Mouse (Mus musculus): ENCODE measurements around the gene Ocel1. TPM values are rescaled to one million over a fixed set of nuclear protein-coding genes. Genes with fewer than 3 reads are reported as not detected.
"Not testable (repeated sequence)": the region's sequence is repeated elsewhere in the genome, so short reads cannot be mapped to it uniquely, and the experiment has no call there.

Gene Ocel1
- total RNA-seq (2021) = 10 to 100 TPM; 15.7 to 19.9 TPM
- long read RNA-seq, experiment 1, transcript Ocel1-201 (4 exons, 1,611 nt) = major isoform, 15 of 30 reads
- long read RNA-seq, experiment 1, transcript Ocel1-202 (3 exons, 2,179 nt) = minor isoform, 6 of 30 reads
- long read RNA-seq, experiment 1, partial matches to known transcripts = 1 of 30 reads
- long read RNA-seq, experiment 1, other reads (novel, unspliced or antisense) = 8 of 30 reads
- long read RNA-seq, experiment 2, transcript Ocel1-201 (4 exons, 1,611 nt) = major isoform, 15 of 26 reads
- long read RNA-seq, experiment 2, partial matches to known transcripts = 4 of 26 reads
- long read RNA-seq, experiment 2, other reads (novel, unspliced or antisense) = 4 of 26 reads

DNA sequence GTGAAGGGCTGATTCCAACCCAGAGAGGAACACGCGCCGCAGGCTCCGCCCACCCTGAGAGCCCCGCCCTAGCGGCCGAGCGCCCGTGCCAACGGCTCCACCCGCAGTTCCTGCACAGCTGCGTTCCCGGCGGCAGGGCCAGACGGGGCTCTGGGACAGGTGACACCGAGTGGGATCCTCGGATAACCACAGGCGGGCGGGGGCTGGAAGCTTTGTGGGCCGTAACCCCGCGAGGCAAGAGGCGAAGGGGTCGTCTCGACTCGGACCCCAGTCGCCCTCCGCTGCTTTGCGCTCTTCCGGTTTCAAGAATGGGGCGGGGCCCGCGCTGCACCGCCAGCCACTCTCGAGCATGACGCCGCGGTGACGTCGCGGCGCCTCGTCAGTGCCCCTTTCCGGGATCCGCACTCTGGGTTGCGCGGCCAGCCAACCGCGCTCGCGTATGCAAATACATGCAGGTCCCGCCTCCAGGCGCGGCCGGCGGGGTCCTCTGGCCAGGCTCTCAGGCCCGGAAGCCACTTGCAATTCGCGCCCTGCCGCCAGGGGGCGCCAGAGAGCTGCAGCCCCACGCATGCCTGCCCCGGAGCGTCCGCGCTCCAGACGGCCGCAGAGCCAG is at the start of gene Ocel1:
TSS of gene Ocel1 (plus strand) at position 63 of the 613 bp plus-strand sequence.
- DNase-seq = peak; percentile 99

DNA sequence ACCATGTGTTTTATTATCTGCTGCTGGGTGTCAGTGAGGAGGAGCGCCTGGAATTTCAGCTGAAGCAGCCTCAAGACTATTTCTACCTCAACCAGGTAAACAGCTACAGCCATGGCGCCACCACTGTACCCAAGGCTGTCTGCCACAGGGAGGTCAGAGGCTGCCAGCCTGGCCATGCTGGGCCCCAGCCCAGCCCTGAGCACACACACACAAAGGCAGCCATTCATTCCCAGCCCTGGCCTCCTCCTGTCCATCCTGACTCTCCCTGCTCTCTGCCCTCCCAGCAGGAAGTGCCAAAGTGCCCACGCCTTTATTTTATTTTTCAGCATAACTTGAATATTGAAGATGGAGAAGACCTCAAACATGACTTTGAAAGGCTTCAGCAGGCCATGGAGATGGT is 48.2 kb upstream of the Ocel1 start:
- DNase-seq = no peak

DNA sequence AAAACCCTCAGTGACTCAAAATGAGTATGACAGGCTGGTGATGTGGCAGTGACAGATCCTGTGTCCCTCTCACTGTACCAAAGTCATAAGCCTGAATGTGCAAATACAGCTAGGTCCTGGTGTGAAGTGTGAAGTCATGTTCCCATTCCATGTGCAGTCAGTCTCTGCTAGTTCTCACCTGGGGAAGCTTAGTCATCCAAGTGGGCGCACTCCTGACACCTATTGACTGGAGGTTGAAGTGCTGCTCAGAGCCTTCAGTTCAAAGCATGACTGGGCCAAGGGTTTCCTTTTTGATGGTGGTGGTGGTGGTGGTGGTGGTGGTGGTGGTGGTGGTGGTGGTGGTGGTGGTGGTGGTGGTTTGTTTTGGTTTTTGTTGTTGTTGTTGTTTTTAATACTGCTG is 46.2 kb upstream of the Ocel1 start:
- peak; percentile 40 for DNase-seq

DNA sequence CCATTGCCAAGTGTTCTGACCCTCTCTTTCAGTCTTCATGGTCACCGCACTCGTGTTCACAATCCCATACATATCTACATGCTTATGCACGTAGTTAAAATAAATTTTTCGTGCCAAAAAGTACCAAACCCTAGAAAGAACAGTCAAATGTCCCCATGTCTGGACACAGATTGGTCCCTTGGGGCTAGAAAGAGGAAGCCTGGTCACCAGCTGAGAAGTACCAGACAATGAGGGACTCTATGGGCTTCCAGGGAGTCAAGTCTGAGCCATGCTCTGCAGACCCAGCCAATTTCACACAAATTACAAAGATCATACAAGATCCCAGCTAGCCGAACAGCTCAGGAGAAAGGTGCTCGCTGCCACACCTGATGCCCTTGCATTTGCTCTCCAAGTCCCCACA is 33.3 kb upstream of the Ocel1 start:
- not testable (repeated sequence) for DNase-seq

DNA sequence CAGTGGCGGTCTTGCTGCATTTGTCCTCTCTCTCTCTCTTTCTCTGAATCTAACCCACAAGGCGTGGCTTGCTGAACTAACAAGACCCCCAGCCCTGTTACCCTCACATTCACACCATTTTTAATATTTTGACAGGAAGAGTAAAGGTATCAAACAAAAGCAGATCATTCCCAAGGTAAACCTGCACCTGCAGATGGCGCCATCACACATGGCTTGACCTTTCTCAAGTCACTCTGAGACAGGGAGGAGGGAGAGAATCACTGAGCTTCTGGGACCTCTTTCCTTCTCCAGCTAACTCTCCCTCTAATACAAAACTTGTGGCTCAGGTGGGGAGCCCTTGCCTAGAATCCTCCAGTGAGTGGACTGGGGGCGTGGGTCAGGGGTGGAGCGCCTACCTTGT is 30.5 kb upstream of the Ocel1 start:
- DNase-seq = peak; percentile 51

DNA sequence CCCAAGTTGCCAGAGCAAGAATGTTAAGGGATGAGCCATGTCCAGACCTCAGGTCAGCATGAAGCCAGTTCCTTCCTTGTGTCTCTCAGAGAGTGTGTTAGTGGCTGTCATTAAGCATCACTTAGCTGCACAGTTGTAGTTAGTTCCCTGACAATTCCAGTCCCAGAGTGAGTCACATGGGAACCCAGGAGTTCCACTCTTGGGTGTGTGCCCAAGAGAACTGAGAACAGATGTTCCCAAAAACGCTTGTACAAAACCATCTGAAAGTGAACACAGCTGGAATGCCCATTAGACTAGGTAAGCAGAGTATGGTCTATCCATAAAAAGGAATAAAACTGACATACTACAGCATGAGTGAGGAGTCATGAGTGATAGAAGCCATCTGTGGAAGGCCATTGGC is 24.5 kb upstream of the Ocel1 start:
- no peak for DNase-seq

DNA sequence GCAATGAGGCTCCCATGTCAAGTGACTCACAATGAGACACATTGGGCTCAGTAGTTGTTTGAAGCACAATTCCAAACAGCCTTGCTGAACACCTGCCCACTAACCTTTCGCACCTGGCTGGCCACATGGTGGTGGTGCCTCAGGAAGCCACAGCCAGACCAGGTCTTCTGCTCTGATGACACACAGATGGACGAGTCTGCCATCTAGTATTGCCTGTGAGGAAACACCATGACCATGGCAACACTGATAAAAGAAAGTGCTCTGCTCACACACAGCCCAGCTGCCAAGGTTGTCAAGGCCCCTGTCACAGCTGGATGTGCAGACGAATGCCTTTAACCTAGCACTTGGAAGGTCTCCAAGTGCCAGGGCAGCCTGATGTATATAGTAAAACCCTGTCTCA is 20.0 kb upstream of the Ocel1 start:
- DNase-seq = peak; percentile 24

DNA sequence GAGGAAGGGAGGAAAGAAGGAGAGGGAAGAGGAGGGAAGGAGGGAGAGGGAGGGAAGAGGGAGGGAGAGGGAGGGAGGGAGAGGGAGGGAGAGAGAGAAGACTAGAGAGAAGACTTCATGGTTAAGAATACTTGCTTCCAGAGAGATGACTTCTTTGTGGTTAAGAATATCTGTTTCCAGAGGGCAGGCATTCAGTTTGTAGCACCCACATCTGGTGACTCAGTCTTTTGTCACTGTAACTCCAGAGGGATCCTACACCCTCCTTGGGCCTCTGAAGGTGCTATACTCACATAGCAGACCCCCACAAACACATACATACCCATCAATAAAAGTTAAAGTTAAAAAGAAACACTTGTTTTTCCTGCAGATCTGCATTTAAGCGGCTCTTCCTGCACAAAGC is 19.6 kb upstream of the Ocel1 start:
- no peak for DNase-seq

DNA sequence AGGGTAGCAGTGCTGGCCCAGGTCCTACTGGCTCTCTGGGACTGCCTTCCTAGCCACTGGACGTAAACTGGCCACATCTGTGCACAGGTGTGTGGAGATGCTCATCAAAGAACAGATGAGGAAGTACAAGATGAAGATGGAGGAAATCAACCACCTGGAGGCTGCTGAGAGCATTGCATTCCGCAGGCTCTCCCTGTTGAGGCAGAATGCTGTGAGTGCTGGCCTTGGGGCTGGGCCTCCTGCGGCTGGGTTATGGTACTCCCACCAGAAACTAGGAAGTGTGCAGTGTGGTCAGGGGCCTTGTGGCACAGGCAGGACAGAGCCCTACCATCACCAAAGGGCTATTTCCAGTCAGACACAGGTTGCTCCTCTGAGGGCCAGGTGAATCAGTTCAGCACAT is 13.1 kb upstream of the Ocel1 start:
- DNase-seq = no peak

DNA sequence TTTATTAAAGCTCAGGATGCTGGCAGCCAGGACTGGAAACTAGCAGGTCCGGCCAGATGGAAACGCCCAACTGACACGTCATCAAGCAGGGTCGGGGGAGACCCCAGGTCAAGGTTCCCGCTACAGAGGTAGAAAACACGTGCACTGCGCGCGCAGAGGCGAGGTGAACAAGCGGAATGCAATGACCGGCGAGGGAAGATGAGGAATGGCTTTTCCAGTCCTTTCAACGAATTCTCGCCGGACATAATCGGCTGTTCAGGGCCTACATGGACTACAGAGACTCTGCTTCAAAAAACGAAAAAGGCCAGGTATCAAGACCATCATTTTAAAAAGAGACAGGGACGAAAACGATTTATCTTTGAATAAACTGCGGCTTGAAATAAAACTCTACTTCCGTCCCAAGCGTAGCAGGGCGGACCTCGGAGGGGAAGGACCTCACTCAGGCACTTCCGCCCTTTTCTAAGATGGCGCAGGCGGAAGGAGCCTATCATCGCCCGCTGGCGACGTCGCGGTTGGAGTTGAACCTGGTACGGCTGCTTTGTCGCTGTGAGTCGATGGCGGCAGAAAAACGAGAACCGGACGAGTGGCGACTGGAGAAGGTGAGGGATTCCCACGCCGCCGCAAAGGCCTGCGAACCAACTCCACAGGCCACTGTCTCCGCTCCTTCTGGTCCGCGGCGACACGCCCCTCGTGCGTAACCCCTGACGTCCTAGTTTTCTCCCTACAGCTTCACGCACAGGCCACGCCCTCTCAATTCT is 4.1 kb upstream of the Ocel1 start, which contains the start of gene Use1:
TSS of gene Use1 (plus strand) at position 78 of the 758 bp plus-strand sequence.
- peak; percentile 93 for DNase-seq

DNA sequence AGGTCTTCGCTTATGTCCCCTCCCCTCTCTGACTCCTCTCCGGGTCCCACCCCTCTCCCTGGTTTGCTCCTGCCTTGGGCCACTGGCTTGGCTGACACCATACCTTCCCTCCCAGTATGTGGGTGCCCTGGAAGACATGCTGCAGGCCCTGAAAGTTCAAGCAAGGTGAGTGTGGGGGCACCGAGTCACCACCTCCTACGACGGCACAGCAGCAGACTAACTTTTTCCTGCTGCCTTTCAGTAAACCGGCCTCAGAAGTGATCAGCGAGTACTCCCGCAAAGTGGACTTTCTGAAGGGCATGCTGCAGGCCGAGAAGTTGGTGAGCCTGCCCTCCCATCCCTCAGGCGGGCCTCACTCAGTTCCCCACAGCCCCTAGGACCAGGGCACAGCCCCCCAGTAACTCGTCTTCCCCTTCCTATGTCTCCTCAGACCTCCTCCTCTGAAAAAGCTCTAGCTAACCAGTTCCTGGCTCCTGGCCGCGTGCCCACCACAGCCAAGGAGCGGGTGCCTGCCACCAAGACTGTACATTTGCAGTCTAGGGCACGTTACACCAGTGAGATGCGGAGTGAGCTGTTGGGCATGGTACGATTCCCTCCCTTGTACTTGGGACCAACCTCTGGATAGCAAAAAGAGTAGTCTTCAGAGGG is 3.4 kb upstream of the Ocel1 start:
- DNase-seq = peak; percentile 53

DNA sequence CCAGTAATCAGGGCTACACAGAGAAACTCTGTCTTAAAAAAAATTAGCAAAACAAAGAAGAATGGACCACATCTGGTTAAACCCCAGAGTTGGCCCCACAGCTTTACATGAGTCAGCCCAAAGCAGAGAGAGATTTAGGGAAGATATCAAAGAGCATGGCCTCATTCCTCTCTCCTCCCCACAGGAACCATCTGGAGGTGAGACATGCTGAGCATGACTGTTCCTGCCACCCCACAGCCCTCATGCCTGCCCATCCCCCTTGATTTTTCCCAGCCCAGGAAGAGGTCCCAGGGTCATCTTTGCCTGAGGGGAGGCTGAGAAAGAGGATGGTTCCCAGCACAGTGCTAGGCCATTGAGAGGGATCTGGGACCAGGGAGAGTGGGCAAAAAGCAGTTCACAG is 2.7 kb upstream of the Ocel1 start:
- DNase-seq = no peak

DNA sequence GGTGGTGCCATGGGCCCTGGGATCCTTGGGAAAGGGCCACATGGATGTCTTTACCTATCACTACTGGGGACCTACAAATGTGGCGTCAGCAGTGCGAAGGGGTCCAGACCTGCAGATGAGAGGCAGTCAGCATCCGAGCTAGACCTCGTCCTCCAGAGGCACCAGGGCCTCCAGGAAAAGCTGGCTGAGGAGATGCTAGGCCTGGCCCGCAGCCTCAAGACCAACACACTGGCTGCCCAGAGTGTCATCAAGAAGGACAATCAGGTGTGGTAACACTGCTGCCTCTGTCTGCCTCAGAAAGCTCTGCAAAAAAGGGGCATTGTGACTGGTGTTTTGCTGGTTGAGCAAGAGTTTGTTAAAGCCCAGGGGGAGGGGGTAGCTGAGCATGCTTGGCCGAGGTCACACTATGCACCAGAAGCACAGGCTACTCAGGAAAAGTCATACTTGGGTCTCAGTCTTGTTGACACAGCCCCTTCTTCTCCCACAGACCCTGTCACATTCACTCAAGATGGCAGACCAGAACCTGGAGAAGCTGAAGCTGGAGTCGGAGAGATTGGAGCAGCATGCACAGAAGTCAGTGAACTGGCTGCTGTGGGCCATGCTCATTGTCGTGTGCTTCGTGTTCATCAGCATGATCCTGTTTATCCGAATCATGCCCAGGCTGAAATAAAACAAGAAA is 1.9 kb upstream of the Ocel1 start:
- no peak for DNase-seq

DNA sequence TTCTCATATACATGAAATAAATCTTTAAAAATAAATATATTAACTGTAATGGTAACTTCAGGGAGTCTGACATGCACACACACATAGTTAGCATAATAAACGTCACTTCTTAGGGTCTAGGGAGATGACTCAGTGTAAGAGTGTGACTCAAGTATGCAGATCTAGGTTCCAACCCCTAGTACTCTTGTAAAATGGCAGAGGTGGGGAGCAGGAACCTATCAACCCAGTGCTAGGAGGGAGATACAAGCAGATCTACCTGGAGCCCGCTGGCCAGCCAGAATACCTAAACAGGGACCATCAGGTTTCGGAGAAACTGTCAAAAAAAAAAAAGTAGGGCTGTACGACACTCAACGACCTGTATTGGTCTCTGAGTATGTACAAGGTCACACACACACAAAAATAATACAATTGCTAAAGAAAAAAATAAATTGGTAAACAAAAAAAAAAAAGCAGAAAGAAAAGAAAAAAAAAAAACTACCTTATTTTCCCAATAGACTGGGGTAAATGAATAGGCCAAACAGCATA is 325 bp upstream of the Ocel1 start:
- no peak for DNase-seq

DNA sequence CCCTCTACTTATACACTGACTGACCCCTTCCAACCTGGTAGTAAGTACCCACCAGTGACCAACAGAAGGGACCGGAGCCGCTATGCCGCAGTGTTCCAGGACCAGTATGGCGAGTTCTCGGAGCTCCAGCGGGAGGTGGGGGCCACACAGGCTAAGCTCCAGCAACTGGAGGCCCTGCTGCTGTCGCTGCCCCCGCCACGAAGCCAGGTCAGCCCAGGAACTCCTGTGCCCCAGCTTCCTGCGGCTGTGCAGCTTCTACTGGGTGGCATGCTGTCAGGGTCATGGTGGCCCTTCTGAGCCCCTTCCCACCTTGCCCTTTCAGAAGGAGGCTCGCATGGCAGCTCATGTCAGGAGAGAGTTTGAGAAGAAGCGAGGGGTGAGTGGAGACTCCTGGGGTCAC is 1.3 kb downstream of the Ocel1 start:
- no peak for DNase-seq

DNA sequence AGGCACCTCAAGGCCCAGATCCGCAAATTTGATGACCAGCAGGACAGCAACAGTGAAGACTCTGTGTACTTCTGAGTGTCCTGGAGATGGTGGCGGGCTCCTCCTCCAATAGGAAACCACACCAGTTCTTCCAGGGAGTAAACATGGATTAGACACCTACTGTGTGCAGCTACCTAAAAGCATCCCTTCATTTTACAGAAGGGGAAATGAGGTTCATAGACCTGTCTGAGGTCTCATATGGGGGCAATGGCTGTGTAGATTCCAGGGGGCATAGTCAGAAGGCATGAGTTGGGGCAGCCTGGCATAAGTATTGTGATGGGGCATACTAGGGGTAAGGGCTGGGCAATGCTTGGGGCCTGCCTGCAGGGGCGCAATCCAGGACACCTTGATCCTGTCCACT is 1.9 kb downstream of the Ocel1 start:
- no peak for DNase-seq

DNA sequence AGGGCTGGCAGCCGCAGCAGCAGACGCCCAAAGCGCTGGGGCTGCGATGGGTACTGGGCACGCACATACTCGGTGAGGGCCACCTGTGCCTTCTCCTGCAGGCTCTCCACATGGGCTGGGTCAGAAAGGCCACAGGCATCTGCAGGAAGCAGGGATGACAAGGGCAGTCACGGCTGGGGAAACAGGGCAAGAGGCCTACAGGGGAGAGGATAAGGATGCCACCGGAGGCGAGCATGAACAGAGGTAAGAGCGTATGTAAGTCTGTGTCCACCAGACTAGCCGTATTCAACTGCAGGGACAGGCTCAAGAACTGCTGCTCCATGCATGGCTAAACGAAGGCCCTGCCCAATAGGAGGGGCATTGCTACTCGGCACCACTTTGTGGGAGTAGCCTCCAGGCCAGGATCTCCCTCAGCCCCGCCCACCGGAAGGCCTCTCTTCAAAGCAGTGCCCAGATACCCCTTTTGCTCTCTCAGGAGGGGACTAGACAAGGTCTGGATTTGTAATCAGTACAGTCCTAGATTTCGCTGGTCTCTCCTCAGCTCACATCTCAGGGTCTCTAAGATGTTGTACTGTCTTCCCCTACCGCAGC is 3.6 kb downstream of the Ocel1 start:
- peak; percentile 60 for DNase-seq

DNA sequence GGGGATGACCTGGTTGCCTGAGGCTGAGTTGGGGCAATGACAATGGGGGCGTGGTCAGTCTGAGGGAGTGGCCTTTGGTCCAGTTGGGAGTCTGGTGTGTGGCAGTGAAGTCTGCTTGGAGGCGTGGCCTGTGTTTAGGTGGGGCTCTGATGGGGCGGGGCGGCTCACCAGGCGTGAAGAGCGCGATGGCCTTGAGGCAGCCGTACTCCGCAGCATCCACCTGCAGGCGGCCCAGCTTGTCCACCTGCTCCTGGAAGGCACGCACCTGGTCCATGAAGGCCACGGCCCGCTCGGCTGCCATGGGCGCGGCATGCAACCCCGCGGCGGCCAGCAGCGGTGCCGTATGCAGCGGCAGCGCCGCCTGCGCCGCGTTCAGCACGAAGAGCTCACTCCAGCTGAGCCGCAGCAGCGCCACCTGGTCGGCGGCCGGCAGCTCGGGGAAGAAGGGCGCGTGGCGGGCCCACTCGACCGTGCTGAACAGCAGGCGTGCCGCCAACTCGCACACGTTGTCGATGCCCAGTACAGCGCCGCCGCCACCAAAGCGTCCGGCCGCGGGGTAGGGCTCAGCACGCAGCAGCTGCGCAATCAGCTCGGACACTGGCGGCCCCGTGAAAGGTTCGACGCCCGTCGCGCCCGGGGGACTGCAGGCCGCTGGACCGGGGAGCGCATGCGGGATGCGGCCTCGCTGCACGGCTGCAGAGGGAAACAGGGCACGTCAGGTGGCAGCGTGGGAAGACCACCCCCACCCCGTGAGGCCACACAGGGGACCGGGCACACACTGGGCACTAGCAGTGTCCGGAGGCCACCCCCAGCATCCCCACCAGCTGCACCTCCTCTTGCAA is 4.7 kb downstream of the Ocel1 start:
- DNase-seq = peak; percentile 82

DNA sequence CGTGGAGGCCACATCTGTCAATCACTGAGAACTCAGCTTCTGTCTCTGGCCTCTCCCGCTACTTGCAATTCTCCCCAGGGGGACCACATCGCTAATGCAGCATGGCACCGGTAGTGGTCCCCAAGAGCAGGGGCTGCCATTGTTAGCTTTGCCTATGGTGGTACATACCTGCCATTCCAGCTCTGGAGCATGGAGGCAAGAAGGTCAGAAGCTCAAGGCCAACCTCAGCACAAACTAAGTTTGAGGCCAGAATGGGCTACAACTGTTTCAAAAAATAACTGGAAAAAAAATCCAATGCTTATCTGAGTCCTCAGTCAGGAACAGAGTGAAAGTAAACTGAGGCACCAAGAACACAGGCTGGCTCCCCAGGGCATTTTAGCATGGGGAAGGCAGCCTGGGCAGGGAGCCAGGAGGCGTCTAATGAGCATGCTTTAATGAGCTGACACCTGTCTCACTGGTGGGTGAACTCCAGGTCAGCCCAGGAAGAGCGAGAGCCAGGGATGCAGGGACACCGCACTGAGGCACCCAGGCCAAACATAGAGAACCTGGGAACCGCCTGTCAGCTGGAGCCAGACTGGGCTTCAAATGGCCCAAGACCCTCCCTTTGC is 5.4 kb downstream of the Ocel1 start:
- no peak for DNase-seq

DNA sequence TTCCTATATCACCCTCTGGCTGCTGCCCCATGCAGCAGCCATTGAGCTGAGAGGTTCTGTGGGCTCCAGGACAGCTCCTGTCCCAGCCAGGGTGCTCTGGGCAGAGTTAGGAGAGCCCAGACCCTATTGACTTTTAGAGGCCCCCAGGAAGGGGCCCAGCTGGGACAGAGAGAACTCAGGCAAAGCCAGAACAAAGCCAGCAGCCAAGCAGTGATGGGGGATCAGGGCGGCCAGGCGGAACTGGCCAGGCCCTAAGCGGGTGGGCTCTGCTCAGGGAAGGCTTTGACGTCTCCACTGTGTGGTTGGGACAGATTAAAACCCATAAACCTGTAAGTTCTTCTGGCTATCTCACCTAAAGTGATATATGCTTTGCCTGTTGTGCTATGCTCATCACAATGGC is 7.9 kb downstream of the Ocel1 start:
- DNase-seq = no peak
